Mouse (Mus musculus) kidney, postnatal 36 days (tissue): ENCODE results near the gene Fras1.

ENCODE experiments used
- DNase-seq, 2 experiments: peaks; one replicate each; pipeline ENCODE4 v3.0.0; 2021 to 2022; ENCODE audit warnings: mixed read lengths in 2 of 2

Fras1 gene

DNA sequence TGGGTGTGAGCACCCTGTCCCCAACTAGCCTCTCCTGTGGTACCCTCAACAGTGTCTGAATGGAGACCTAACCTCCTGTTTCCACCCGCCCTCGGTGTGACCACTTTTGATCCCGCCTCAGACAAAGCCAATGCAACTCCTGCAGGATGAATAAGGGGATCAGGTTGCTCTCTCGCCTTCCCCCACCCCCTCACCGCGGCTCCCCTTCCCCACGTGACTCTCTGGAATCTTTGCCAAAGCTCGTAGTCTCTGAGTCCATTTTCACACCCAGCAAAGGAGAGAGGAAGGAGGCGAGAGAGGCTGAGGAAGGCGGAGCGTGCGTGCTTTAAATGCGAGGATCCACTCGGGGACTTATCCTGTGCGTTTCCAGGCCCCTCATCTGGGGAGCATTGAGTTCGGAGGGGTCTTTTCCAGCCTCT is at the start of gene Fras1:
TSS of gene Fras1 (plus strand) at position 389 of the 419 bp plus-strand sequence.
- peak; percentile 48 to 76 for DNase-seq

- peak; percentile 41 to 55 for DNase-seq
Observed at GRCm38 (mm10) chr5:96331048-96331737, 42.6 kb upstream of the Fras1 start.

DNA sequence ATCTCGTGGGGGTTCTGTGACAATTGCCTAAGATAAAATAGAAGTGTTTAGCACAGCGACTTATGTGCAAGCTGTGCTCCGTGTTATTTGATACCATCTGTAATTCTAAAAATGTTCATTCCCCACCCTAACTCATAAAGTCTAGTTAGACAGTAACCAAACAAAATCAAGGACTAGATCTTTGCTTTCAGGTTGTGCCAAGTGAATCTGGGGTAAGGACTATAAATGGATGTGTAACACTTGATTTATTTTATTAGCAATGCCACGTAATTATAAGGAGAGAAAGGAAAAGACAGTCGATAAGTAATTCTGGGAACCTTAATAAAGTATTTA is 42.1 kb upstream of the Fras1 start:
- no peak for DNase-seq

DNA sequence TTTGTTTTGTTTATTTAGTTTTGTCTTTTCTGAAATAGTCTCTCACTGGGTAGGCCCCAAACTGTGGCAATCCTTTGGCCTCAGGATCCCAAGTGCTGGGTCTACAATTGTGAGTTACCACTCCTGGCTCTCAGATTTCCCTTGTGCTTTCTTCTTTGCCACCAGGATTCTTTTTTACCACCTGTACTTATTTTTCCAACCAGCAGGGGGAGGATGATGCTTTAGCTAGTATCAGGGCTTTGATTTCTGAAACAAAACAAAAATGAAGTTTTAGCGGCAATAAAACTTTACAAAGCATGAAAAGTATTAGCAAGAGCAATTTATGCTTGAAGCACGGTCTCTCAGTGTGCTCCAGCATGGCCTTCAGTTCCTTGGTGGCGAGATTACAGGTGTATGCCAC is 39.8 kb upstream of the Fras1 start:
- peak; percentile 12 to 29 for DNase-seq

DNA sequence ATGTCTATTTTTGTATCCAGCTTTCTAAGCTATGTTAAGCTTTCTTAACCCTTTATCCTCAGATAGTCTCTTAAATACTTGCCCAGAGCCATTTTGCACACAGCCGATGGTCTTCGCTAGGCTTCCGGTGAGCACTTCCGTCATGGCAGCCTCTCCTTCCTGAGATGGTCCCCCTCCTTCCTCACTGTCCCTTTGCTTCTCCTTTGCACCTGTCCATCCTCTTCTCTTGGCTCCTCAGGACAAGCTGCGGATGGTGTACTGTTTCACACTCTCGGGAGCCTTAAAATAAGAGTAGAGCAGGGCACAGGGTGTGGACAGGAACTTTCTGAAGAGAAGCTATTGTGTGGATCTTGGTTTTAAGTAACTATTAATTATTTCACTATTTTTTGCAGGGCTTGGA is 33.2 kb upstream of the Fras1 start:
- no peak for DNase-seq

DNA sequence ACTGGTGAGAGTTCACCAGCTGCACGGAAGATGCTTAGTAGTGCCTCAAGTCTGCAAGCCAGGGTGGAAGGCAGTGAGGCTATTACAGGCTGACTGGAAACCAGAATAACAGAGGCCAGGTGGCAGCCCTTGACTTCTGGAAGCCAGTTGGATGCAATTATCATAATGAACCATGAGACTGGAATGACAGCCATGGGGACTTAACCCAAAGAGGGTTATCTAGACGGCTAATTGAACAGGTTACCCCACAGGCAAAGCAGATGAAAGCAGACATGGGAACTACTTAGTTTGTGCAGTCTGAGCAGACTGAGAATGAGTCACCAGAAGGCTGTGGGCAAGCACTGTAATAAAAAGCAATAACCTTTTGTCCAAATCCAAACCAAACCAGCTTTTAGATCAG is 28.8 kb upstream of the Fras1 start:
- DNase-seq = no peak

GRCm38 (mm10) chr5:96351963-96352362 is 21.8 kb upstream of the Fras1 start:
- DNase-seq = peak in 1 of 2 experiments; percentile 63

GRCm38 (mm10) chr5:96363950-96364349 is 9.8 kb upstream of the Fras1 start:
- DNase-seq = no peak

GRCm38 (mm10) chr5:96365590-96365989 is 8.2 kb upstream of the Fras1 start:
- DNase-seq = no peak

- no peak for DNase-seq
Observed at GRCm38 (mm10) chr5:96367260-96367659, 6.5 kb upstream of the Fras1 start.

DNA sequence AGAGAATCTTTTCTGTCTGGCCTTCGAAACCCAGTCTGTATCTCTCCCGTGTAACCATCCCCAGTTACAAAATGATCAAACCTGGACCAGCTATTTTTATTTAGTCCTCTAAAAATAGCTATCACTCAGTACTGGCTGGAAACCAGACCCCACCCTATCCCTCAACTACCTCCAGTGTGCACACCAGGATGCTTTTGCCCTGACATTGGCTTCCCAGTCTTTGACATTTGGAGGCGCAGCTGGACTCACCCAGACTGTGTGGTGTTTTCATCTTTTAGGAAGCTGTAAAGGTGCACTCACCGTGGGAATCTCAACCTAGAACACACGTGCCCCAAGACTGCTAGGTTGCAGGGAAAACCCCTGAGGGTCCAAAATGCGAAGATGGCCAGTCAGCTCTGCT is 649 bp upstream of the Fras1 start:
- DNase-seq = no peak

GRCm38 (mm10) chr5:96373986-96374901 is 489 bp downstream of the Fras1 start:
- peak; percentile 53 to 79 for DNase-seq

DNA sequence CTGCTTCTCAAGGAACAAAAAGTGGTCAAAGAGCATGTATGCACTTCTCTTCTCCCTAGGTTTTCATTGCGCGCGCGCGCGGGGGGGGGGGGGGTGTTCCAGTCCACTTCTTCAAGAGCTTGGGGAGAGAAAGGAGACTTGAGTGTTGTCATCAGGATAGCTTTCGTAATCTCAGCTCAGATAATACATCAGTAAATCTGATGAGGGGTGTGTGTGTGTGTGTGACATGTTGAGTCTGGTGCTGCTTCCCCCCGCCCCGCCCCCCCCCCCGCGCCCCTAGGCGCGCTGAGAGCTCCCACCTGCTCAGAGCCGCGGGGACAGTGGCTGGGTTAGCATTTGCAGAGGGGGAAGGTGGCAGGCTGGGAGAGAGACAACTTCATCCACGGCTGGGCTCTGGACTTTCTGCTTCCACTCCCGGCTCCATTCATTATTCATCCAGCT is 1.7 kb downstream of the Fras1 start:
- DNase-seq = peak in 1 of 2 experiments; percentile 23

- DNase-seq = peak in 1 of 2 experiments; percentile 41
Observed at GRCm38 (mm10) chr5:96376216-96376615, 2.5 kb downstream of the Fras1 start.

GRCm38 (mm10) chr5:96386138-96386933 is 12.6 kb downstream of the Fras1 start:
- no peak for DNase-seq

DNA sequence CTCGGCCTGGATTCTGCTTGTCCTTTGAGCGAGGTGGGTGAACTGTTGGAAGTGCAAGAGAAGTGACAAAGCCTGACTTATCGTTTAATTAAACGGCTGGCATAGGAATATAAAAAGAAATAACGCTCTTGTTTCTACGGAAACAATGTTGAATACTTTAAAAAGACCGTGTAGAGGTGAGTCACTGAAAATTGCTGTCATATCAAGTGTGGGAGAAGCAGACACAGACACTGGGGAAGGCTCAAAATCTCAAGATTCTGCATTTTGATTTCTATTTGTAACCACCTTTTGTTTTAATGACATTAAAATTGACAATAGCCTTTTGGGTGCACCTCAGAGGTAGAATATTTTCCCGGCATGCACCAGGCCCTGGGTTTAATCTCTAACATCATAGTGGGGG is 14.6 kb downstream of the Fras1 start:
- no peak for DNase-seq

DNA sequence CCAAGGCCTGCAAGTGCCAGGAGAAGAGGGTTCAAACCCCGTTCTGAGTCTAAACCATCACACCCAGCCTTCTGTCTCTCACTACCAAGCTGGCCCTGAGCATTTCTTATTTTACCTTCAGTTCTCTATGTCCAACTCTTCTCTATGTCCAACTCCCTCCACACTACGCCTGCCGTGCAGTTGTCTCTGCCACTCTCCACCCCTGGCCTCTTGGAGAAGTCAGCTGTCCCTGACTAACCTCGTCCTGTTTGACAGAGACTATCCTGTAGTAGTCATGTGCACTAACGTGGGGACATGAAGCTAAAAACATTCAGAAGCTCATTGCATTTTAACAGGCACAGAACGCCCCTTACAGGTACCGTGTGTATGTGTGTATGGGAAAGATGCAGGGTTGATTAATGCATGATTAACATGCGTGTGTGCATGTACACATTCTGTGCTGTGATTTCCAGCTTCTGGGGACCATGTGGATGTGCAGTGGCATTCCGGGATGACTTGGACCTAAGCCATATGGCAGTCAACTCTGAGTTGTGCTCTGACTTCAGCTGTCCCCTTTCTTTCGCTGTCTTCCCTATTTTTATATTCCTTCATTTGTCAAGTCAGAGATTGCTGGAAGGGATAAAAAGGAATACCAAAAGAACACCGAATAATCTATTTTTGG is 16.3 kb downstream of the Fras1 start:
- DNase-seq = no peak

- DNase-seq = no peak
Observed at GRCm38 (mm10) chr5:96391086-96391485, 17.3 kb downstream of the Fras1 start.

DNA sequence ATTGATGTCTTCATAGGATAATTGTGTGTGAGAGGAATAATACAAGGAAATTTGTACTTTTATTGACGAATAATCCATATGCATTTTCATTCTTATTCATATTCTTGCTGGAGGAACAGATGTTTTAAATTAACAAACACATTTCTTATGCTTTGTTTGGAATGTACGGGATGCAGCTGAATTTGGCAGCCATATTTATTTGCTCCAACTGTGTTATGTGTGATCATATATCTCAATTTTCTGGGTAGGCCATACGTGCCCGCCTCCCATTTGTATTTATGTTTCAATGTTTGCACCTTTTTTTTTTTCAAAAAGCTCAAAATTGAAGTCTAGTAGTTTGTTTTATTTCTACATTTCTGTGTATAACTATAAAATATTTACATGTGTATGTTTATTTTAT is 21.2 kb downstream of the Fras1 start:
- no peak for DNase-seq

GRCm38 (mm10) chr5:96395786-96396650 is 22.3 kb downstream of the Fras1 start:
- DNase-seq = no peak

GRCm38 (mm10) chr5:96402555-96402954 is 28.8 kb downstream of the Fras1 start:
- DNase-seq = peak; percentile 58 to 73
